Mouse (Mus musculus): ENCODE results near the gene Nvl.

Gene Nvl

DNA sequence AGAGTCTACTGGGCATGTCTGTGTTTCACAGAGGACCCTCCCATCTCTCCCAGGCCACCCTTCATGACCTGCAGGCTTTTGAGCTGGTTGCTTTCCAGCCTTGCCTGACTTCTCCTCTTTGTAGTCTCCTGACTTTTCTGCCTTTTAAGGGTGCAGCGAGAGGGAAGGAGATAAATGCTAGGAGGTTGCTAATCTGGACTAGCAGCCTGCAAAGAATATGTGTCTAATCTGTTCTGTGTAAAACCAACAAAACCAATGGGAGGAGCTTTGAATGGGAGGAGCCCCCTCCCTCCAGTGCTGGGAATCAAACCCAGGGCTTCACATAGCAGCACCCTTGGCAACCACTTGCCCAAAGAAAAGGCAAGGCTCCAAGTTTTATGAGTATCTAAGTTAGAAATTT is 75.7 kb downstream of the Nvl start:
- no peak for DNase-seq (ENCODE audit: low read depth, low spot score)

DNA sequence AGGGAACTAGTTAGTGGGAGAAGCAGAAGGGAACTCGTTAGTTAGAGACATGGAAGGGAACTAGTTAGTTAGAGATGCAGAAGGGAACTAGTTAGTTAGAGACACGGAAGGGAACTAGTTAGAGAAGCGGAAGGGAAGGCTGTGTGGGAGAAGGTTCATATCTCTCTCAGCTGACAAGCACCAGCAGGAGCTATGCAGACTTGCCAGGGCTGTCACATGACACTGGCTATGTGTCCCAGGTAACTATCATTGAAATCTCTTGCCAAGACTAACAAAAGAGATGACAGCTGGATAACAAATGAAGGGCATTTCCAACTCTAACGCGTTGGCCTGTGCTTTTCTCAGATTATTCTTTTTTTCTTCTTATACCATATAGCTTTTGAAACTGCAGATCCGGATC is 79.4 kb downstream of the Nvl start:
- no peak for DNase-seq (ENCODE audit: low read depth, low spot score)

DNA sequence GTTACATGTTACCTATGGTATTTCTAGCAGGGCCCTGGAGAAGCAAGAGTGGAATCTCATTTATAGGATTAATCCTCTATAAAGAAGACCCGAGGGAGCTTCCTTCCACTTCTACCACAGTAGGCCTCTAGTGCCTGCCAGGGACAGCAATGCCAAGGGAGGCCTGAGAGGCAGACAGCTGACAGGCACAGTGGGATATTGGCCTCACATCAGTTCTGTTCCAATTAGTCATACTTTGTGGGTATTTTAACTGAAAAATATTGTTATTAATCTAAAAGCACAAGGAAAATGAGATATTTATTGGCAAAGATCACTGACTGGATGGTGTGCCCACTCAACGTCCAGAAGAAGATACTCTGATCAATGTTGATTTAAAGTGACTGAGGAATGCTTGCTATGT is 80.0 kb downstream of the Nvl start:
- no peak for DNase-seq (ENCODE audit: low read depth, low spot score)

DNA sequence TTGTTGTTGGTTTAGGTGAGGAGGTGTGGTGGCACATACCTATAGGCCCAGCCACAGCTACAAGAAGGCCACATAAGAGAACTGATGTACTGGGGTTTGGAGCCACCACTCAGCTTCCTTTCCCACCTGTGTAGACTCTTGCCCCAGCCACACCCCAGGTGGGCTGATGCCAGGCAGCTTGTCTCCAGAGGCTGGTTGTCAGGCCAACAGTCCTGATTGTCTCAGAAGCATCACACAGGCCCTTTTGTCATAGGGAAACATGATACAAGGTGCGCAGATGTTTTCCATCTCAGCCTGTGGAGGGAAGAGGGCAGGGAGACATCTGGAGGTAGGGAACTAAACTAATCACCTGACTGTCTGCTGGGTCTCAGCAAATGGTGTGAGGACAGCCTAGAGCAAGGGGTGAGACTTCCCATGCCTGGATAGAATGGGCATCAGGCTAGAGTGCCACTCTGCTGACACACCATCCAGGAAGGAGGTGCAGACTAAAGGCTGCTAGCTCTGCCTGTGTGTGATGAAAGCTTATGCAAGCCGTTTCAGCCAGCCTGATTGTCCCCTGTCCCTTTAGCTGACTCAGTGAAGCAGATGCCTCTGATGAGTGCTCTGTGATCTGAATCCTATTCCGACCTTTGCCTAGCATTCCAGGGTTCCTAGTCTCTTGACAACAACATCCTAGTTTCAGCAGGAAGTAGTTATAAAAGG is 82.1 kb downstream of the Nvl start:
- no peak for DNase-seq (ENCODE audit: low read depth, low spot score)

DNA sequence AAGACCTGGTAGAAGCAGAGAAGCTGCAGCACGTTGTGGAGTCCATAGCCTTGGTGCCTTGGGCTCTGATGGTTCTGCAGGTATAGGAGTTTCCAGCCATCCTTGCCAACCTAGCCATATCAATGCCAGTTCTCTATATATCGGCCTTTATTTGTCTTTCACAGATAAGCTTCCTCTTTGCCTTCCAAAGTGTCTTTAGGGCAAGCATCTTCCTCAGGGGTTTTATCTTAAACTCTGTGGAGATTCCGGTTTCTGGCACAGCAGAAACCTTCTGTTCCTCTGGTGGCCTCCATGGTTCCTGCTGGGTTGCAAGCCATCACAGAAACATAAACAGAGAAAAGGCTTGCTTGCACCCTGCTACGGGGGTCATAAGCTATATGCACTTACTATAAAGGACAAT is 91.1 kb downstream of the Nvl start:
- DNase-seq (ENCODE audit: low read depth, low spot score): no peak

DNA sequence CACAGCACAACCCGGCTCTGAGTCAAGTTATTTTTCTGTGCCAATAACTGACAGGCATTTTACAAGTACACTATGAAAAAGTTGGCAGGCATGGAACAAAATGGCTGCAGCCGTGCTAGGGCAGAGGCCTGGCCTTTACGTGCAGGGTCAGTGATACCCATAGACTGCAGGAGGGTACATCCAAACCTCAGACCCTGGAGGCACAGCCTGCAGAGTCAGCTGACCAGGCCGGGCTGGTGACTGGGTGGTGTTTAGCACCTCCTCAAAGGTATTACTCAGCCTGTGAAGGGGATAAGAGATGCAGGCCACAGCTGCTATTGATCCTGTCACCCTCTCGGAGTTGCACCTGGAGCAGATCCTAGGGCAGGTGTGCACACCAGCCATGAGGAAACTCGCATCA is 93.1 kb downstream of the Nvl start, which contains the start of gene 9130409I23Rik:
TSS of gene 9130409I23Rik (plus strand) at position 301 of the 400 bp plus-strand sequence.
- DNase-seq (ENCODE audit: low read depth, low spot score): no peak

DNA sequence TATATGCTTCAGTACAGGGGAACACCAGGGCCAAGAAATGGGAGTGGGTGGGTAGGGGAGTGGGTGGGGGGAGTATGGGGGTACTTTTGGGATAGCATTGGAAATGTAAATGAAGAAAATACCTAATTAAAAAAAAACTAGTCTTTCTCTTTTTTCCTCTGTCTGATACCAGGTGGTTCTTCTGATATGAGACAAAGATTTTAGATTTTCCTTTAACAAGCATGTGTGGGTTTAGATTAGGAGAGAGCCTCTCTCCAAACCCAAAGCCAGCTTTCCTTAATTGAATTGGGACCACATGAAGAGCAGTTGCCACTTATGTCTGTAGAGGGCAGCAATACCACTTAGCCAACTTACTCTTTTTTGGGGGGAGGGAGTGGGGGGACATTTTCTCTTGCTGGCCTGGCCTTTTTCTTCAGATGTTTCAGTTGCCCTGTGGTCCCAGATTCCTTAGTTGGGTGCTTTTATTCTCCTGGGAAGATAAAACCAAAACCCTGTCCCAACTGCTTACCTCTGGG is 94.6 kb downstream of the Nvl start:
- no peak for DNase-seq (ENCODE audit: low read depth, low spot score)

DNA sequence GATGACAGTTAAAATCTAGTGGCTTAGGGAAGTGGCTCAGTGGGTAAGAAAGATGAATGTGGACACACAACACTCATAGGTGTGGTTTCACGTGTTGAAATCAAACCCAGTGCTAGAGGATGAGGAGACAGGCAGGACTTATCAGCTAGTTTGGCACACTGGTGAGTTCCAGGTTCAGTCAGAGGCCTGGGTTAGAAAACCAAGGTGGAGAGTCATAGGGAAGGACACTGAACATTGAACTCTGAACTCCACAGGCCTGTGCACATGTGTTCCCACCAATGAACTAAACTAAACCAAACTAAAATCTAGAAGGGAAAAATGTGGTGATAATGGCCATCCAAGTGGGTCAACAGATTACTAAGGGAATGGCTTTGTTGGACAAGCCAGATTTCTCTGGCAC is 96.5 kb downstream of the Nvl start:
- no peak for DNase-seq (ENCODE audit: low read depth, low spot score)

DNA sequence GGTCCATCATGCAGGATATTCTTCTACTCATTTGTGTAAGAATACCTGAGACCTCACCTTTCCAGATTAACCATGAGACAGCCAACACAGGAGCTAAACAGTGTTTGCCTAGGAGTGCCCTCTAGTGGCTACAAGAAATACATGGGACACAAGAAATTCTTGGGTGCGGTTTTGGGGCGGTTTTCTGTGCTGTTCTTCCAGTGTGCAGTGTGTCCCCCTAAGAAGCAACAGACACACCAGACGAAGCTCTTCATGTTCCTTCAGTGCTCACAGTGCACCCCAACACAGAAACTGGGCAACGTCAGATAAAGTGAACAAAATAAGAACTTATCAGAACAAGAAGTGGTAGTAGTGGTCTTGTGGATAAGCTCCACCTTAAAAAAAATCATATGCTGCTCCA is 104.4 kb downstream of the Nvl start:
- peak; percentile 84 for DNase-seq (ENCODE audit: low read depth, low spot score)

DNA sequence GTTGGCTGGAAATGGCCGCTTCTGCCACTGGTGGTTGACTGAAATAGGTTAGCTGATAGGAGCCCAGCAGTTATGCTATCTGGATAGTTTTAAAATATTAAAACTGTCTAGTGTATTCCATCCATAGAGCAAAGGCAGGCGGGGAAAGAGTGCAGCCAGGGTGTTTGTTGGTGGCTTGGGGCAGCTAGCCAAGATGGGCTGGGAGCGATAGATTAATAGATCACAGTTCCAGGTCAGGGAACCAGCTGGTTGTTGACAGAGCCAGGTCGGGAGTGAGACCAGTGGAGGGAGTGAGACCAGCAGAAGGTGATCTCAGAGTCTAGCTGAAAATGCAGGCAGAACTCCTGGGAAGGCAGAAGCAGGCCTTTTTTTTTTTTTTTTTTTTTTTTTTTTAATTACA is 106.4 kb downstream of the Nvl start:
- no peak for DNase-seq (ENCODE audit: low read depth, low spot score)
